Mouse (Mus musculus): ENCODE measurements around the gene Nell2. TPM values are rescaled to one million over a fixed set of nuclear protein-coding genes. Genes with fewer than 3 reads are reported as not detected.

The Nell2 gene
- polyA plus RNA-seq, 1 experiment: 0.19 TPM

- H3K36me3 ChIP-seq (ENCODE audit: control insufficient read depth, insufficient read depth, low read length): no peaks in the 10 kb centered on the region
- no peak overlapping the region for H3K4me3 ChIP-seq (ENCODE audit: extremely low read depth, insufficient read depth, insufficient read length)
- no peak for TF ChIP-seq POLR2A (IDR thresholded peaks at IDR 0.05; ENCODE audit: low read depth, low read length)
- TF ChIP-seq CTCF (IDR thresholded peaks at IDR 0.05; ENCODE audit: extremely low read depth, insufficient read depth, insufficient read length, insufficient replicate concordance): no peak
- H3K4me1 ChIP-seq (ENCODE audit: control insufficient read depth, insufficient read depth, insufficient read length): no peaks in the 10 kb centered on the region
- no peaks in the 10 kb centered on the region for H3K27me3 ChIP-seq (ENCODE audit: control insufficient read depth, insufficient read depth, low read length)
- DNase-seq (ENCODE audit: low read depth in 1 of 2, low spot score in 2 of 2): no peak
- no peak overlapping the region for H3K27ac ChIP-seq (ENCODE audit: insufficient read depth, low read length)
- WGBS: 89% methylated on average over 13 of the region's 13 CpGs
Measured at GRCm38 (mm10) chr15:95231171-95231570, 297.2 kb downstream of the Nell2 start.

DNA sequence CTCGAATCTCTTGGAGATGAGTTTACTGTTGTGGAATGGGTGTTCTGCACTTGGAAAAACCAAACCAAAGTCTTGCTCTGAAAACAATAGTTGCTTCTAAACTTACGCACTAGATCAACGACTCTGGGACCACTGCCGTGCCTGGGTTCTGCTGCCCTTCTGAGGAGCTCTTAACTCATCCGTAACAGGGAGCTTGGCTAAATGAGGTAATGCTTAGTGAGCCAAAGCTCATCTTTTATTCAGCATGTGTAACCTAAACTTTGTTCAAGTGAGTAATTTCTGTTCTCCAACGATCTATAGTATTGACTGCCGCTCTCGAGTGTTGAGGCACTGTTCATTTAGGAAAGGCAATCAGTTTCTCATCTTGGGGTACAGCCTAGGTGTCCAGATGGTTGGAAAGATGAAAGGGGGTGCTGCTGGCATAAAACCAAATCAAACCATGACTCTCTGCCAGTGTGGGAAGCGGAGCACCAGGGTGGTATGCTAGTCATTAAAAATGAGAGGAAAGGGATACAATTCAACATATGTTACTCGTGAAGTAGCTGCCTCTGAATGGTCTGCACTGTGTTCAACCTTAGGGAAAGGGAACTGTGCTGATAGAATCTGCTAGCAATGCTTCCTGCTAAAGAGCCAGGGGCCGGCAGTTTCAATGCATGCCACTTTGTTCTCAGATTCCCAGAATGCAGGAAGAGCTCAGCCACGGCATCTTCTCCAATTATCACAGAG lies 311.6 kb downstream of the Nell2 start:
- DNase-seq (ENCODE audit: low read depth in 1 of 2, low spot score in 2 of 2): no peak
- 76% methylated on average over 12 of the region's 12 CpGs for WGBS
- no peak overlapping the region for H3K4me3 ChIP-seq (ENCODE audit: extremely low read depth, insufficient read depth, insufficient read length)
- H3K27ac ChIP-seq (ENCODE audit: insufficient read depth, low read length): no peak overlapping the region
- no peaks in the 10 kb centered on the region for H3K36me3 ChIP-seq (ENCODE audit: control insufficient read depth, insufficient read depth, low read length)
- H3K4me1 ChIP-seq (ENCODE audit: control insufficient read depth, insufficient read depth, insufficient read length): no peaks in the 10 kb centered on the region
- no peak for TF ChIP-seq CTCF (IDR thresholded peaks at IDR 0.05; ENCODE audit: extremely low read depth, insufficient read depth, insufficient read length, insufficient replicate concordance)
- no peak for TF ChIP-seq POLR2A (IDR thresholded peaks at IDR 0.05; ENCODE audit: low read depth, low read length)
- no peaks in the 10 kb centered on the region for H3K27me3 ChIP-seq (ENCODE audit: control insufficient read depth, insufficient read depth, low read length)

GRCm38 (mm10) chr15:95210551-95210950 lies 317.8 kb downstream of the Nell2 start:
- TF ChIP-seq CTCF (IDR thresholded peaks at IDR 0.05; ENCODE audit: extremely low read depth, insufficient read depth, insufficient read length, insufficient replicate concordance): no peak
- no peak for TF ChIP-seq POLR2A (IDR thresholded peaks at IDR 0.05; ENCODE audit: low read depth, low read length)
- no peak for DNase-seq (ENCODE audit: low read depth in 1 of 2, low spot score in 2 of 2)
- WGBS: 78% methylated on average over 4 of the region's 4 CpGs

GRCm38 (mm10) chr15:95209186-95209585 lies 319.2 kb downstream of the Nell2 start:
- TF ChIP-seq CTCF (IDR thresholded peaks at IDR 0.05; ENCODE audit: extremely low read depth, insufficient read depth, insufficient read length, insufficient replicate concordance) (no peak), POLR2A (IDR thresholded peaks at IDR 0.05; ENCODE audit: low read depth, low read length) (no peak)
- Histone ChIP-seq H3K4me3 (ENCODE audit: extremely low read depth, insufficient read depth, insufficient read length) (no peak overlapping the region), H3K27ac (ENCODE audit: insufficient read depth, low read length) (no peak overlapping the region), H3K36me3 (ENCODE audit: control insufficient read depth, insufficient read depth, low read length) (no peaks in the 10 kb centered on the region), H3K27me3 (ENCODE audit: control insufficient read depth, insufficient read depth, low read length) (no peaks in the 10 kb centered on the region), H3K4me1 (ENCODE audit: control insufficient read depth, insufficient read depth, insufficient read length) (no peaks in the 10 kb centered on the region)
- WGBS: 84% methylated on average over 4 of the region's 4 CpGs
- DNase-seq (ENCODE audit: low read depth in 1 of 2, low spot score in 2 of 2): no peak

More at GRCm38 (mm10) chr15:95210551-95210950, 317.8 kb downstream of the Nell2 start:
- Histone ChIP-seq H3K4me3 (ENCODE audit: extremely low read depth, insufficient read depth, insufficient read length) (no peak overlapping the region), H3K27ac (ENCODE audit: insufficient read depth, low read length) (no peak overlapping the region), H3K27me3 (ENCODE audit: control insufficient read depth, insufficient read depth, low read length) (no peaks in the 10 kb centered on the region), H3K36me3 (ENCODE audit: control insufficient read depth, insufficient read depth, low read length) (no peaks in the 10 kb centered on the region), H3K4me1 (ENCODE audit: control insufficient read depth, insufficient read depth, insufficient read length) (no peaks in the 10 kb centered on the region)

DNA sequence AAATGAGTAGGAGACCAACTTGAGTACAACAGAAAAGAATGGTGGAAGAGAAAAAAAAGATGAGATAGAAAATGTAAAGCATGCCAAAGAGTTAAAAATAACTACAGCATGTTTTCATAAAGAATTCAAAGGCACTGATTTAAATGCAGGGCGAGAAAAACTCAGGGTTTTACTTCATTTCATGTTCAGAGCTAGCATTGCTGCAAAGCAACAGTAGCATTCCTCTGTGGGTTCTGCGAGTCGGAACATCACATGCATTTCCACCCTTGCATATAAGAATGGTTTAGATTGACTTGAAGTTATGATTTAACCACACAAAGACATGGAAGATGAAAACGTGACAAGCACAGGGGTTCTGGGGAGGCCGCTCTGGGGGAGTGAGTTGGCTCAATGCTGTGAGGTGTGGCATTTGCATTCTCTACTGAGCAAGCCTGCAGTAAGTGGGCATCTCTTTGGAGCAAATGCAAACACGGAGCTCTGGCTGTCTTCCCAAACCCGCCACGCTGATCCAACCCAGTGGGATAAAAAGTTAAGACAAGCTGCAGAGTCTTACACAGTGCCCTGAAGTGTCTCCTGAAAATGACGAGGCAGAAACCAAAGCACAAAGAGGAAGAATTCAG lies 334.6 kb downstream of the Nell2 start:
- TF ChIP-seq CTCF (IDR thresholded peaks at IDR 0.05; ENCODE audit: extremely low read depth, insufficient read depth, insufficient read length, insufficient replicate concordance) (no peak), POLR2A (IDR thresholded peaks at IDR 0.05; ENCODE audit: low read depth, low read length) (no peak)
- no peaks in the 10 kb centered on the region for H3K4me1 ChIP-seq (ENCODE audit: control insufficient read depth, insufficient read depth, insufficient read length)
- H3K4me3 ChIP-seq (ENCODE audit: extremely low read depth, insufficient read depth, insufficient read length): no peak overlapping the region
- DNase-seq (ENCODE audit: low read depth in 1 of 2, low spot score in 2 of 2): no peak
- no peak overlapping the region for H3K27ac ChIP-seq (ENCODE audit: insufficient read depth, low read length)
- H3K36me3 ChIP-seq (ENCODE audit: control insufficient read depth, insufficient read depth, low read length): no peaks in the 10 kb centered on the region
- 65% methylated on average over 9 of the region's 9 CpGs for WGBS
- H3K27me3 ChIP-seq (ENCODE audit: control insufficient read depth, insufficient read depth, low read length): no peaks in the 10 kb centered on the region

DNA sequence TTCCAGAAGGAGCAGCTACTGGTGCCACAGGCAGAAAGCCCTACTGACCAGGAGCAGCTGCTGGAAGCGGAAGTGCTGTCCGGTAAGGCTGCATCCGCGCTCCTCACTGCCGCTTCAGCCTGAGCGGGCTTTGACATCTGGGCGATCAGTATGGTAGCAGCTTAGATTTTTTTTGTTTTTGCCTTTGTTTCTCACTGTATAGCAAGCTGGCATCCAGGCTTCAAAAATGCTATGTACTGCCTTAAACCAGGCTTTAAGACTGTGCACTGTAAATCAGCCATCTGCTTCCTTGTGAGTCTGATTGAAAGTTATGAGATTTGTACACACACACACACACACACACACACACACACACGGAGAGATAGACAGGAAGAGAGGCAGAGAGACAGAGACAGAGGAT lies 335.4 kb downstream of the Nell2 start:
- no peak overlapping the region for H3K4me3 ChIP-seq (ENCODE audit: extremely low read depth, insufficient read depth, insufficient read length)
- WGBS: 91% methylated on average over 8 of the region's 8 CpGs

GRCm38 (mm10) chr15:95186226-95186625 lies 342.1 kb downstream of the Nell2 start:
- Histone ChIP-seq H3K27me3 (ENCODE audit: control insufficient read depth, insufficient read depth, low read length) (no peaks in the 10 kb centered on the region), H3K36me3 (ENCODE audit: control insufficient read depth, insufficient read depth, low read length) (no peaks in the 10 kb centered on the region), H3K4me3 (ENCODE audit: extremely low read depth, insufficient read depth, insufficient read length) (no peak overlapping the region), H3K4me1 (ENCODE audit: control insufficient read depth, insufficient read depth, insufficient read length) (no peaks in the 10 kb centered on the region), H3K27ac (ENCODE audit: insufficient read depth, low read length) (no peak overlapping the region)
- TF ChIP-seq CTCF (IDR thresholded peaks at IDR 0.05; ENCODE audit: extremely low read depth, insufficient read depth, insufficient read length, insufficient replicate concordance): no peak
- TF ChIP-seq POLR2A (IDR thresholded peaks at IDR 0.05; ENCODE audit: low read depth, low read length): no peak
- DNase-seq (ENCODE audit: low read depth in 1 of 2, low spot score in 2 of 2): no peak
- WGBS: 53% methylated on average over 10 of the region's 10 CpGs

More for the DNA sequence above, 335.4 kb downstream of the Nell2 start:
- DNase-seq (ENCODE audit: low read depth in 1 of 2, low spot score in 2 of 2): no peak
- no peak overlapping the region for H3K27ac ChIP-seq (ENCODE audit: insufficient read depth, low read length)
- no peaks in the 10 kb centered on the region for H3K27me3 ChIP-seq (ENCODE audit: control insufficient read depth, insufficient read depth, low read length)
- no peak for TF ChIP-seq POLR2A (IDR thresholded peaks at IDR 0.05; ENCODE audit: low read depth, low read length)
- no peak for TF ChIP-seq CTCF (IDR thresholded peaks at IDR 0.05; ENCODE audit: extremely low read depth, insufficient read depth, insufficient read length, insufficient replicate concordance)
- H3K4me1 ChIP-seq (ENCODE audit: control insufficient read depth, insufficient read depth, insufficient read length): no peaks in the 10 kb centered on the region
- no peaks in the 10 kb centered on the region for H3K36me3 ChIP-seq (ENCODE audit: control insufficient read depth, insufficient read depth, low read length)
